Mouse (Mus musculus) olfactory bulb, adult 2 months (tissue): ENCODE data around the gene Mvp. TPM values are rescaled to one million over a fixed set of nuclear protein-coding genes. Genes with fewer than 3 reads are reported as not detected.
A peak's percentile ranks its signal among the peaks of the same experiment; 100 is the strongest.

Source experiments
- H3K27ac ChIP-seq: fragments of 200-500 bp; 2 replicates; pipeline ENCODE4 v1.5.1; 2012; ENCODE audit warnings: low read depth, low read length; ENCODE audit not compliant: insufficient read depth
- H3K4me1 ChIP-seq: fragments of 200-500 bp; 2 replicates; pipeline ENCODE4 v1.6.1; 2012; ENCODE audit warnings: low read length; ENCODE audit not compliant: control insufficient read depth, insufficient read depth
- H3K4me3 ChIP-seq: fragments of 200-500 bp; 2 replicates; pipeline ENCODE4 v1.5.1; 2012; ENCODE audit warnings: mild to moderate bottlenecking, low read depth, low read length, moderate library complexity; ENCODE audit not compliant: insufficient read depth
- CTCF ChIP-seq: fragments of 200-500 bp; IDR thresholded peaks from 2 replicates; pipeline ENCODE4 v1.5.1; 2012; ENCODE audit warnings: low read depth, mild to moderate bottlenecking, low read length, moderate library complexity; ENCODE audit not compliant: insufficient read depth
- POLR2A ChIP-seq: fragments of 200-500 bp; IDR thresholded peaks from 2 replicates; pipeline ENCODE4 v1.6.1; 2012; ENCODE audit warnings: mild to moderate bottlenecking, low read depth, low read length, moderate library complexity; ENCODE audit not compliant: insufficient read depth
- WGBS: fragments of 180-500 bp; shearing (Covaris S2); methylation state at CpG from one replicate; pipeline ENCODE4 v1.1.7; 2018; 5-methylcytosine and 5-hydroxymethylcytosine counted together
- polyA plus RNA-seq: library from polyadenylated mRNA; stranded (reverse); fragments of >200 nt; gene quantifications from 2 replicates; pipeline ENCODE4 v1.2.4, GENCODE M21; 2012; ENCODE audit warnings: low replicate concordance; ENCODE audit not compliant: missing spikeins, insufficient read depth, insufficient read length

Mvp gene
- polyA plus RNA-seq, 1 experiment, result not detected

- 2% methylated on average over 36 of the region's 37 CpGs for WGBS
- Histone ChIP-seq H3K4me3 (peak within 1 kb of the TSS; percentile 61), H3K4me1 (peaks cover 67% of the 10 kb centered on the region), H3K27ac (peak within 1 kb of the TSS; percentile 60)
- TF ChIP-seq CTCF, result no peak
- TF ChIP-seq POLR2A, result peak; percentile 9; the same call in 1 of the 2 replicates
Observed at GRCm38 (mm10) chr7:127020901-127021562, 6.6 kb upstream of the Mvp start, which contains the start of the genes Gm42742 and Prrt2. Gene Gm42742 (minus strand): TSS chr7:127021097. Gene Prrt2 (minus strand): TSS chr7:127021211.

GRCm38 (mm10) chr7:127020491-127020890 is 6.1 kb upstream of the Mvp start:
- no peak for TF ChIP-seq POLR2A
- no peak for TF ChIP-seq CTCF
- H3K4me3 ChIP-seq, result peak overlapping the region; percentile 61
- H3K4me1 ChIP-seq, result peaks cover 71% of the 10 kb centered on the region
- H3K27ac ChIP-seq, result peak overlapping the region; percentile 56
- WGBS, result 15% methylated on average over 5 of the region's 5 CpGs

GRCm38 (mm10) chr7:127020031-127020430 is 5.6 kb upstream of the Mvp start:
- no peak for TF ChIP-seq CTCF
- TF ChIP-seq POLR2A, result no peak
- WGBS, result 36% methylated on average over 3 of the region's 3 CpGs
- peak overlapping the region; percentile 61 for H3K4me3 ChIP-seq
- H3K27ac ChIP-seq, result peak overlapping the region; percentile 56
- peaks cover 71% of the 10 kb centered on the region for H3K4me1 ChIP-seq

GRCm38 (mm10) chr7:127019306-127019960 is 5.0 kb upstream of the Mvp start:
- H3K4me3 ChIP-seq, result peak overlapping the region; percentile 61
- peaks cover 70% of the 10 kb centered on the region for H3K4me1 ChIP-seq
- 57% methylated on average over 14 of the region's 14 CpGs for WGBS
- peak overlapping the region; percentile 56; the same call in 1 of the 2 replicates for H3K27ac ChIP-seq
- TF ChIP-seq CTCF, result no peak
- no peak for TF ChIP-seq POLR2A

- Histone ChIP-seq H3K4me1 (peaks cover 70% of the 10 kb centered on the region), H3K4me3 (peak overlapping the region; percentile 61; the same call in 1 of the 2 replicates), H3K27ac (0 out of 2 replicates have a peak overlapping the region, but pooled peaks have one; percentile 6)
- TF ChIP-seq POLR2A (no peak), CTCF (no peak)
- WGBS, result 82% methylated on average over 15 of the region's 15 CpGs
Observed at GRCm38 (mm10) chr7:127018416-127019305, 4.2 kb upstream of the Mvp start.

GRCm38 (mm10) chr7:127017950-127018345 is 3.5 kb upstream of the Mvp start:
- WGBS, result 28% methylated on average over 6 of the region's 6 CpGs
- Histone ChIP-seq H3K27ac (0 out of 2 replicates have a peak overlapping the region, but pooled peaks have one; percentile 6), H3K4me1 (peaks cover 67% of the 10 kb centered on the region), H3K4me3 (no peak overlapping the region)
- TF ChIP-seq CTCF (no peak), POLR2A (no peak)

GRCm38 (mm10) chr7:127016971-127017949 is 2.8 kb upstream of the Mvp start, which contains the start of gene Pagr1a:
Gene Pagr1a (minus strand): TSS chr7:127017352.
- WGBS, result under 1% methylated on average over 39 of the region's 39 CpGs
- Histone ChIP-seq H3K4me1 (peaks cover 62% of the 10 kb centered on the region), H3K4me3 (peak within 1 kb of the TSS; percentile 91), H3K27ac (peak within 1 kb of the TSS; percentile 94)
- TF ChIP-seq POLR2A (peak; percentile 78), CTCF (peak; percentile 95)

GRCm38 (mm10) chr7:127016486-127016938 is 2.1 kb upstream of the Mvp start:
- Histone ChIP-seq H3K27ac (peak overlapping the region; percentile 94), H3K4me1 (peaks cover 58% of the 10 kb centered on the region), H3K4me3 (peak overlapping the region; percentile 91)
- 0% methylated on average over 22 of the region's 22 CpGs for WGBS
- TF ChIP-seq CTCF (no peak), POLR2A (no peak)
